Mouse (Mus musculus) olfactory bulb, adult 2 months (tissue): Measurements from ENCODE around the gene Plekhf1. TPM values are rescaled to one million over a fixed set of nuclear protein-coding genes. Genes with fewer than 3 reads are reported as not detected.

ENCODE experiments used
- H3K27ac ChIP-seq: fragments of 200-500 bp; 2 replicates; pipeline ENCODE4 v1.5.1; 2012; ENCODE audit warnings: low read depth, low read length; ENCODE audit not compliant: insufficient read depth
- H3K4me1 ChIP-seq: fragments of 200-500 bp; 2 replicates; pipeline ENCODE4 v1.6.1; 2012; ENCODE audit warnings: low read length; ENCODE audit not compliant: control insufficient read depth, insufficient read depth
- H3K4me3 ChIP-seq: fragments of 200-500 bp; 2 replicates; pipeline ENCODE4 v1.5.1; 2012; ENCODE audit warnings: mild to moderate bottlenecking, low read depth, low read length, moderate library complexity; ENCODE audit not compliant: insufficient read depth
- CTCF ChIP-seq: fragments of 200-500 bp; IDR thresholded peaks from 2 replicates; pipeline ENCODE4 v1.5.1; 2012; ENCODE audit warnings: low read depth, mild to moderate bottlenecking, low read length, moderate library complexity; ENCODE audit not compliant: insufficient read depth
- POLR2A ChIP-seq: fragments of 200-500 bp; IDR thresholded peaks from 2 replicates; pipeline ENCODE4 v1.6.1; 2012; ENCODE audit warnings: mild to moderate bottlenecking, low read depth, low read length, moderate library complexity; ENCODE audit not compliant: insufficient read depth
- WGBS: fragments of 180-500 bp; shearing (Covaris S2); methylation state at CpG from one replicate; pipeline ENCODE4 v1.1.7; 2018; 5-methylcytosine and 5-hydroxymethylcytosine counted together
- polyA plus RNA-seq: library from polyadenylated mRNA; stranded (reverse); fragments of >200 nt; gene quantifications from 2 replicates; pipeline ENCODE4 v1.2.4, GENCODE M21; 2012; ENCODE audit warnings: low replicate concordance; ENCODE audit not compliant: missing spikeins, insufficient read depth, insufficient read length

Gene Plekhf1
- polyA plus RNA-seq, 1 experiment = not detected

DNA sequence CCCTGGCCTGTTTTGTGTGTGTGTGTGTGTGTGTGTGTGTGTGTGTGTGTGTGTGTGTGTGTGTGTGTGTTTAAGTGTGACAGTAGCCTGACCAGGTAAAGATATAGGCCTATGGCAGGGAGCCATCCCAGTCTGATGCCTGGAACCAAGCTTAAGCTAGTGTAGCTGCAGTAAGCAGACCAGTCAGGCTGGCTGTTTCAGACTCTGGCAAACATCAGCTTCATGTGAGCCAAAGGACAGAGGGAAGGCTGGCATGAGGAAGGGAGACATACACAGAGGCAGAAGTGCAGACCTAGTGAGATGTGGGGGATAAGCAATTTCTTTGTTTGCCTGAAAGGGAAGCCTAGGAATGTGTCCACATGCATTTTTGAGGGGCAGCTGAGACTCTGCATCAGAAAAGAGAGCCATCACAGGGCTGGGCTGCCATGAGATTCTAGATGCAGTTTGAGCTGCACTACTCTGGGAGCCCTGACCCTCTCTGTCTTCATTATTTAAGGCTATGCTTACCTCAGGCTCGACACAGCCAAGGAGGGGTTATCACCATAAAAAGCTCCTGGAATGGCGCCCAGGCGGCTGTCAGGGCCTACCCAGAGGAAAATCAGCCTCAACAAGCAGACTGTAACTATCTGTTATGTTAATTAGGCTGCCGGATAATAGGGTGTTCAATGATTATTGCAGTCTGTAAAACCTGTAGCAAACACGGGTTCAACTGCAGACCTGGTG lies 23.8 kb upstream of the Plekhf1 start:
- WGBS = 14% methylated on average over 5 of the region's 5 CpGs
- H3K4me1 ChIP-seq = peaks cover 5% of the 10 kb centered on the region; the same call in 1 of the 2 replicates
- no peak for TF ChIP-seq POLR2A
- no peak for TF ChIP-seq CTCF
- no peak overlapping the region for H3K27ac ChIP-seq
- H3K4me3 ChIP-seq = no peak overlapping the region

DNA sequence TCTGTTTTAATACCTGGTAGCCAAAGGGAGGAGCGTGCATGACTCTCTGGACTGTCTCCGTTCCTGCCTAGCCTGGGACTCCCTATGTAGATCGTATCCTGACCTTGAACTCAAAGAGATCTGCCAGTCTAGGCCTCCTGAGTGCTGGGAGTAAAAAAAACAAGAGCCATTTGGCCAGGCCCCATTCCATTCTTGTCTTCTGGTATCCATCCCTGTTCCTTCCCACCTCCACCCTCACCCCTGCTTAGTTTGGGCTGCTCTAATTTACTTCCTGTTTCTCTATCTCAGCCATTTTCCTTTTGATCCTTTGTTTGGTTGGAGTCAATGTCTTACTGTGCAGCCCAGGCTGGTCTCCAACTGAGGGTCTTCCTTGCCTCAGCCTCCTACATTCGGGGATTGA lies 14.6 kb upstream of the Plekhf1 start:
- Histone ChIP-seq H3K4me3 (no peak overlapping the region), H3K27ac (no peak overlapping the region), H3K4me1 (no peaks in the 10 kb centered on the region)
- WGBS = 85% methylated on average over 4 of the region's 4 CpGs
- TF ChIP-seq CTCF = no peak
- TF ChIP-seq POLR2A = no peak

DNA sequence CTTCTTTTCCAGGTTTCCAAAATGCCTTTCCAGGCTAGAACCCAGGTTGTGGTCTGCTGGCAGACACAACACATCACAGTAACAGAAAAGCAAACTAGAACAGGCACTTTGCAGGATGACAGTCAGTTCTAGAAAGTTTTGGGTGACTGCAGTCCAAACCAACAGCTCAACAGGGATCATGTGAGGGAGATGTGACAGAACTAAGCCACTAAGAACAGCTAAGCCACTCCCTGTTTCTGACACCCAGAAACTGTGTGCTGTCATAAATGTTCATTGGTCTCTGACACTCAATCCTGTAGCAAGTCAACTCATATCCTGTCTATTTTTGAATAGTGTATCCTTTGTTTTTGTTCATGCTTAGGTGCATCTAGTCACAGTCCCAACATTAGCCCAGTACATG lies 9.3 kb upstream of the Plekhf1 start:
- Histone ChIP-seq H3K4me1 (no peaks in the 10 kb centered on the region), H3K4me3 (no peak overlapping the region), H3K27ac (no peak overlapping the region)
- TF ChIP-seq CTCF (no peak), POLR2A (no peak)

DNA sequence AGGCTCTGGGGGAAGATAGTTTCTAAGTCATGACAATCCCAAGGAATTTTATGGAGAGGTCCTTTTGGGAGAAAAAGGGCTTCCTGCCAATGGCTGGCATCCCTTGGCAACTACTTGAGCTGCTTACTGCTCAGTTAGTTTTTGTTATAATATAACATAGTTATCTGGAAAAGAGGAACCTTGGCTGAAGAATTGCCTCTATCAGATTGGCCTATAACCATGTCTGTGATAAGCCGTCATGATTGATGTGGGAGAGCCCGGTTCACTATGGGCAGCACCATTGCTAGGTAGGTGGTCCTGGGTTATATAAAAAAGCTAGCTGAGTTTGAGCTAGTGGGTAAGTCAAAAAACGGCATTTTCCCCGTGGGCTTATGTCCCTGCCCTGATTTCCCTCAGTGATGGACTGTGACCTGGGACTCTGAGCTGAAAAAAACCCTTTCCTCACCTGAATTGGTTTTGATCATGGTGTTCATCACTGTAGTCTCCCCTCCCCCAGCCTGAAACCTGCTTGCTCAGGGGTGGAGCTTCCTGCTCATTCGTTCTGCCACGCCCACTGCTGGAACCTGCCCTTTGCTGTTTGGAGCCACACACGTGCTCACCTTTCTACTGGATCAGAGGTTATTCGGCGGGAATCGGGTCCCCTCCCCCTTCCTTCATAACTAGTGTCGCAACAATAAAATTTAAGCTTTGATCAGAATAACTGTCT lies 8.7 kb upstream of the Plekhf1 start:
- 48% methylated on average over 11 of the region's 11 CpGs for WGBS
- H3K4me1 ChIP-seq = no peaks in the 10 kb centered on the region
- TF ChIP-seq POLR2A (no peak), CTCF (no peak)
- no peak overlapping the region for H3K4me3 ChIP-seq
- no peak overlapping the region for H3K27ac ChIP-seq

DNA sequence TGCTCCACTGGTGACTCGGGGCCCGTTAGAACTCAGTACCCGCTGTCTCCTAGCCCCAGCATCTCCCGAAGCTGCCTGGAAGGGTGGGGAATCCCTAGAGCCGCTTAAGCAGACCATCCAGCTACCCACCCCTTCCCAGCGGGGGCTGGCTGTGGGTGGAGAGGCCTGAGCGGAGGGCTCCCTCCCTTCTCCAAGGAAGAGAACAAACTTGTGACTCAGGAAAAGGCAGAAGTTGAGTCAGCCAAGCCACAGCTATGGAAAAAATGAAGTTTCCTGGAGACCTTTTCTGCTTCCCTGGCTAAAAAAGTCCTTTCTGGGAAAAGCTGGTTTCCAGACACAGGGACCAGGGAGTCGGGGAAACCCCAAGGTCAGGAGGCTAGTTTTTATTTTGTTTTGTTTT lies 2.5 kb upstream of the Plekhf1 start:
- TF ChIP-seq CTCF (no peak), POLR2A (no peak)
- Histone ChIP-seq H3K4me3 (no peak overlapping the region), H3K4me1 (peaks cover 16% of the 10 kb centered on the region), H3K27ac (no peak overlapping the region)
- WGBS = 21% methylated on average over 8 of the region's 8 CpGs

DNA sequence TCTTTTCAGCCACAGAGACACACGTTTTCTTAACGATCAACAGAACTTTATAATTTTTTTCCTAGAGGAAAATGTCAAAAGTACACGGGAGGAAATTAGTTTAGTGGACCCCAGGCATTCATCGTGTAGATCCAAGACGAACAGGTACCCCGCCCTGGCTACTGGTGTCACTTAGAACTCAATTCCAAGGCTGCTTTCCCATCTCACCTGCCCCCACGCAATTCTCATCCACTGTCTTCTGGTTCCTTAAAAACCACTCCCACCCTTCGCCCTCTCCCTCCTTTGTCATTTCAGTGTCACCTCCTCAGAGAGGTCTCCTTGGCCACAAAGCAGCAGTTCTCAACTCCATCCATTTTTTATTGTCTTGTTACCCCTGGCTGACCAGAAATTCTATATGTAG lies 513 bp upstream of the Plekhf1 start:
- Histone ChIP-seq H3K4me1 (peaks cover 19% of the 10 kb centered on the region), H3K27ac (no peak overlapping the region), H3K4me3 (peak overlapping the region; percentile 49; the same call in 1 of the 2 replicates)
- 37% methylated on average over 8 of the region's 8 CpGs for WGBS
- no peak for TF ChIP-seq POLR2A
- TF ChIP-seq CTCF = no peak

DNA sequence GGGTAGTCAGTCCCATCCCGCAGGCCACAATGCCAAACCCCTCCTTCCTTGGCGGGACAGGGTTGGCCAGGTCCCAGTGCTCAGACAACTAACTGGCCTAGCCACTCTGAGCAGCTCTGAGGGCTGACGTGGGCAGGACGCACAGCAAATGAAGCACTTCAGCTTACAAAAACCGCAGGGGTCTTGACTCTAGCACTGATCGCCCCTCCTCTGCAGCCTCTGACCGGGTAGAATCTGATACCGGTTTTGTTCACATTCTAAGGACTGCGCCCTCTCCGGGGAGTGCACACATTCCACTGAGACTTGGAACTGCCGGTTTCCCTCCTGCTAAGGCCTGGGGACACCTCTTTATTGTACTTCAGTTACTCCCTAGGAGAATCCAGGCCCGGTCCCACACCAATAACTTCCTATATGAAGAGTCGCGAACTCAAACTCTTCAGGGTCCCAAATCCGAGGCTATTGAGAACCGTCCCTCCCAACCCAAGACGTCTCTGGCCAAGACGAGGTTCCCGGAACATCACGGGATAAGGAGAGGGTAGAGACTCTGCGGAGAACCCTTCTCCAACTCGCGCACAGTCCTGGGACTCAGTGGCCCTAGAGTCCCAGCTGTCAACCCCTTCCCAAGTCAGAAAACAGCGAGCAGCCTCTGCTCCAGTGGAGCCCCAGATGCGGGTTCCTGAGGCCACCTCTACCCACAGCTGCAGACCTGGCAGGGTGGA lies 476 bp downstream of the Plekhf1 start:
- 3% methylated on average over 25 of the region's 25 CpGs for WGBS
- Histone ChIP-seq H3K4me1 (peaks cover 19% of the 10 kb centered on the region), H3K27ac (no peak overlapping the region), H3K4me3 (peak overlapping the region; percentile 49)
- TF ChIP-seq CTCF = no peak
- no peak for TF ChIP-seq POLR2A

DNA sequence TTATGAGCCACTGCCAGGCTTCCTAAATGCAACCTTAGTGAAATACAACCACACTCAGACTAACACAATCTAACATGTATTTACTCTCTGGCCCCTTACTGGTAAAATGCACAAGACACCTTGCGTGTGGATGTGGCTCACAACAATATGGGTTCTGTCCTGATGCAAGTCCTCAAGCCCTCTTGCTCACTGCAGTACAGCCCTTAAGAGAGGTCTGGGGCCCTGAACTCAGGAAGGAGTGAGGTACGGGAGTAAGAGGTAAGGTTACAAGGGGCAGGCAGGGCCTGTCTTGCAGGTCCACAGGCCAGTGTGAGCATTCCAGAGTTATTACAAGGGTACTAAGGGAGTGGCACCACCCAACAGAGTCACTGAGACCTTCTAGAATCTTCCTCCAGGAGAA lies 1.6 kb downstream of the Plekhf1 start:
- H3K4me1 ChIP-seq = peaks cover 19% of the 10 kb centered on the region
- no peak overlapping the region for H3K27ac ChIP-seq
- no peak overlapping the region for H3K4me3 ChIP-seq
- TF ChIP-seq POLR2A (no peak), CTCF (no peak)
- 91% methylated on average over 2 of the region's 2 CpGs for WGBS
